Mouse (Mus musculus) hindbrain, embryonic 16.5 days (tissue): Measurements from ENCODE around the gene Vav2. TPM values are rescaled to one million over a fixed set of nuclear protein-coding genes. Genes with fewer than 3 reads are reported as not detected.

Experiments used
- ATAC-seq: fragments of 200-750 bp; cut with Nextera tagmentation; 2 replicates; pipeline ENCODE4 v1.8.0; 2017; ENCODE audit warnings: moderate TSS enrichment, moderate library complexity
- H3K27ac ChIP-seq: fragments of 300-500 bp; sonication (generic); 2 replicates; pipeline ENCODE4 v1.5.1; 2014; ENCODE audit warnings: low read depth, mild to moderate bottlenecking, control low read depth, low read length, moderate library complexity
- H3K27me3 ChIP-seq: fragments of 300-500 bp; sonication (generic); replicated peaks from 2 replicates; pipeline ENCODE4 v1.6.1; 2014; ENCODE audit warnings: low read length; ENCODE audit not compliant: control insufficient read depth, insufficient read depth
- H3K36me3 ChIP-seq: fragments of 300-500 bp; sonication (generic); 2 replicates; pipeline ENCODE4 v1.6.1; 2014; ENCODE audit warnings: mild to moderate bottlenecking, low read length, moderate library complexity, mixed read lengths; ENCODE audit not compliant: control insufficient read depth, insufficient read depth
- H3K4me1 ChIP-seq: fragments of 300-500 bp; sonication (generic); 2 replicates; pipeline ENCODE4 v1.6.1; 2014; ENCODE audit warnings: low read depth, low read length; ENCODE audit not compliant: control insufficient read depth, insufficient read depth
- H3K4me2 ChIP-seq: fragments of 300-500 bp; sonication (generic); 2 replicates; pipeline ENCODE4 v1.6.1; 2014; ENCODE audit warnings: mild to moderate bottlenecking, low read length, control low read depth, moderate library complexity
- H3K4me3 ChIP-seq: fragments of 300-500 bp; sonication (generic); 2 replicates; pipeline ENCODE4 v1.5.1; 2014; ENCODE audit warnings: mild to moderate bottlenecking, low read length, control low read depth, moderate library complexity
- H3K9ac ChIP-seq: fragments of 300-500 bp; sonication (generic); 2 replicates; pipeline ENCODE4 v1.6.1; 2014; ENCODE audit warnings: low read depth, mild to moderate bottlenecking, control low read depth, low read length, moderate library complexity
- H3K9me3 ChIP-seq: fragments of 300-500 bp; sonication (generic); 2 replicates; pipeline ENCODE4 v1.6.1; 2014; ENCODE audit warnings: mild to moderate bottlenecking, low read length, moderate library complexity; ENCODE audit not compliant: control insufficient read depth
- whole genome bisulfite sequencing: fragments of 180-500 bp; shearing (Covaris S2); extraction: QIAGEN DNeasy Blood & Tissue Kit; methylation state at CpG from one replicate; pipeline ENCODE4 v1.1.7; 2014; 5-methylcytosine and 5-hydroxymethylcytosine counted together
- polyA plus RNA-seq: library from polyadenylated mRNA; unstranded; fragments of >200 nt; fragmentation: Nextera tagmentation; extraction: Ambion mirVana; gene quantifications from 2 replicates; pipeline ENCODE4 v1.2.1, GENCODE M21; 2015

Vav2 gene
- polyA plus RNA-seq, 1 experiment from 2014 or later: 10.4 TPM

DNA sequence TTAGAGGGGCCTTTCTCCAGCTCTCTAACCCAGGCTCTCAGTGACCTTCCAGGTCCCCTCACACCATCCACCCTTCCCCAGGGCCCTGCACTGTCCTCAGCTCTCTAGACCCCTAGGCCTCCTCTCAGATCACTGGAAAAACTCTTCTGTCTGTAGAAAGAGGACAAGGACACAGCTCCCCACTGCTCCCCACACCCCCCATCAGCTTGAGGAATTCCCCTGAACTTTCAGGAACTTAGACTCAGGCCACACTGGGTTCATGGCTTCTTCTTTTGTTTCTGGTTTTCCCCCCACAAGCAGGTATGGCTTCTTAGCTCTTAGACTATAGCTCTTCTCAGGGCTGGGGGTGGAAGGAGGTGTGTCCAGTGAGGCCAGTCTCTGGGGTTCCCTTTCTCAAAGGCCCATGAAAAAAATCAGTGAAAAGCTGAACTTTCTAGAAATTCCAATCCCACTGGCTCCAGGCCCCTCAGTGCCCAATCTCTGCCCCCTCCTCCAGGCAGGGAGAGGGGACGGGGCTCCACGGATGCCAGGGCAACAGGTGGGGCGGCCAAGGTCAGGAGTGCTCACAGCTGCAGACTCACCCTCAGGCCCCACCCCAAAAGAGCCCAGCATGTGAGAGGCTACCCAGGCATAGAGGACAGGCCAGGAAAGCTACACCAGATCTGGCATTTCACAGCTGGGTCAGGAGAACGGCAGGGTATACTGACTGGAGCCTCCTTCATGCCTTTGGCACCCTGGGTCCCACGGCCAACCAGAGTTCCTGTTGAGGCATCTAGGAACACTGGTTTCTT, 21.5 kb downstream of the Vav2 start:
- H3K4me2 ChIP-seq: no peak overlapping the region
- no peak for ATAC-seq
- no peaks in the 10 kb centered on the region for H3K27me3 ChIP-seq
- H3K4me1 ChIP-seq: peaks cover 8% of the 10 kb centered on the region
- no peak overlapping the region for H3K27ac ChIP-seq
- no peaks in the 10 kb centered on the region for H3K9me3 ChIP-seq
- no peaks in the 10 kb centered on the region for H3K36me3 ChIP-seq
- no peak overlapping the region for H3K4me3 ChIP-seq
- no peak overlapping the region for H3K9ac ChIP-seq
- WGBS: 63% methylated on average over 5 of the region's 5 CpGs

DNA sequence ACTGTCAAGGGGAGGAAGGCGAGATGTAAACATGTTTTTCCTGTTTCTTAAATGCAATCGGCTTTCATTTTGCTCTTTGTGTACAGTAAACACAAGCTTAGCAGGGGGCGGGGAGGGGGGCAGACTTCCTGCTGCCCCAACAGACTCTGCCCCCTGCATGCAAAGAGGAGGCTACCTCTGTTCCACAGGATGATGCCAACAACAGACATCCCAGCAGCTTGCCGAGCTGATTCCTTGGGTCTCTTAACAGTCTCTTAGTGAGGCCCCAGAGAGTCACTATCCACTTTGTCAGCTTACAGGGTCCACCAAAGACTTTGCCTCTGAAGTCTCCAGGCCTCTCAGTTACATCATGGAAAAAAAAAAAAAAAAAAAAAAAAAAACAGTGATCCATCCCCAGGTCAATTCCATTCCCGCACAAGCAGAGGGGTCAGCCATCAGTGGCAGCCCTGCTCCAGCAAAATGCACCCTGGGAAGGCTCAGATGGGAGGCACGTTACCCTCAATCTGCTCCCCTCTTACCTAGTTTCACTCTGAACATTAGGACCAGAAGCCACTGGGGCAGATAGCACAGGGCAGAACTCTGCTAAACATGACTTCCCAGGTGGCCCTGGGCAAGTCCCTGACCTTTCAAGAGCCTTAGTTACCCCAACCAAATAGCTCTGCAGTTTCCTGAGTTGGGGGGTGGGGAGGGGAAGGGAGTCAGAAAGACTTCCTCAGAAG, 22.3 kb downstream of the Vav2 start:
- ATAC-seq: no peak
- Histone ChIP-seq H3K9ac (no peak overlapping the region), H3K4me2 (no peak overlapping the region), H3K27me3 (no peaks in the 10 kb centered on the region), H3K27ac (no peak overlapping the region), H3K4me3 (no peak overlapping the region), H3K9me3 (no peaks in the 10 kb centered on the region), H3K4me1 (peaks cover 8% of the 10 kb centered on the region), H3K36me3 (no peaks in the 10 kb centered on the region)
- 41% methylated on average over 6 of the region's 6 CpGs for WGBS

DNA sequence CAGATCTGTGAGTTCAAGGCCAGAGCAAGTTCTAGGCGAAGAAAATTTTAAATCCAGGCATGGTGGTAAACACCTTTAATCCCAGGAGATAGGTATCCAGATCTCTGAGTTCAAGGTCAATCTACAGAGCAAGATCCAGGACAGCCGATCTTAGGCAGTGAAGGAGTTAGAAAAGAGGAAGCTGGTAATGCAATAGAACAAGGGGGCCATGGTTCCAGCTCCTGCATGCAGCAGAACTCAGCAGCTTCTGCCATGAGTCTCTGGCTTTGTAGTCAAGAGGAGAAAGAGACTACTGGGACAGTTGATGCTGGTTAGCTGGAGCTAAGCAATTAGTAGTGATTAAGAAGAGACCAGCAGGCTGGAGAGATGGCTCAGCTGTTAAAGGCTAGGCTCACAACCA, 25.3 kb downstream of the Vav2 start:
- no peak for ATAC-seq
- no peak overlapping the region for H3K4me3 ChIP-seq
- H3K9ac ChIP-seq: no peak overlapping the region
- no peaks in the 10 kb centered on the region for H3K36me3 ChIP-seq
- H3K27ac ChIP-seq: no peak overlapping the region
- 97% methylated on average over 2 of the region's 2 CpGs for WGBS
- 0 out of 2 replicates have a peak, but pooled peaks cover 2% of the 10 kb centered on the region for H3K9me3 ChIP-seq
- H3K4me1 ChIP-seq: peaks cover 16% of the 10 kb centered on the region
- H3K4me2 ChIP-seq: no peak overlapping the region
- H3K27me3 ChIP-seq: no peaks in the 10 kb centered on the region

DNA sequence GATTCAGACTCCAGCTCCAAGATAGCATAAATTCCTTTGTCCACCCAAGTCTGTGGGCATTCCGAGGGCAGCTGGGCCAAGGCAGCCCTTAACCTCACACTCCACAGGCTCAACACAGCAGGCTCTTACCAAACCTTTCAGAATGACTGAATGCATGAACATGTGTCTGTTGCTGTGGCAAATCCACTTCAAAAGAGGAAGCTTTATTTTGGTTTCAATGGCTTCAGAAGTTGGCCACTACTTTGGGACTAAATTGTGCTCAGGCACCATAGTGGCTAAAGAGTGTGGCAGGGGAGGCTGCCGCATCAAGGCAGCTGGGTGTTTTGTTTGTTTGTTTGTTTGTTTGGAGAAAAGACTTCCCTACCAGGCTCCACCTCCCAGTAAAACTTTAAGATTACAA, 26.8 kb downstream of the Vav2 start:
- 0 out of 2 replicates have a peak, but pooled peaks cover 2% of the 10 kb centered on the region for H3K9me3 ChIP-seq
- no peaks in the 10 kb centered on the region for H3K27me3 ChIP-seq
- peaks cover 28% of the 10 kb centered on the region for H3K4me1 ChIP-seq
- WGBS: 81% methylated on average over 2 of the region's 2 CpGs
- ATAC-seq: no peak
- no peak overlapping the region for H3K9ac ChIP-seq
- H3K36me3 ChIP-seq: no peaks in the 10 kb centered on the region
- no peak overlapping the region for H3K4me2 ChIP-seq
- H3K27ac ChIP-seq: no peak overlapping the region
- no peak overlapping the region for H3K4me3 ChIP-seq

DNA sequence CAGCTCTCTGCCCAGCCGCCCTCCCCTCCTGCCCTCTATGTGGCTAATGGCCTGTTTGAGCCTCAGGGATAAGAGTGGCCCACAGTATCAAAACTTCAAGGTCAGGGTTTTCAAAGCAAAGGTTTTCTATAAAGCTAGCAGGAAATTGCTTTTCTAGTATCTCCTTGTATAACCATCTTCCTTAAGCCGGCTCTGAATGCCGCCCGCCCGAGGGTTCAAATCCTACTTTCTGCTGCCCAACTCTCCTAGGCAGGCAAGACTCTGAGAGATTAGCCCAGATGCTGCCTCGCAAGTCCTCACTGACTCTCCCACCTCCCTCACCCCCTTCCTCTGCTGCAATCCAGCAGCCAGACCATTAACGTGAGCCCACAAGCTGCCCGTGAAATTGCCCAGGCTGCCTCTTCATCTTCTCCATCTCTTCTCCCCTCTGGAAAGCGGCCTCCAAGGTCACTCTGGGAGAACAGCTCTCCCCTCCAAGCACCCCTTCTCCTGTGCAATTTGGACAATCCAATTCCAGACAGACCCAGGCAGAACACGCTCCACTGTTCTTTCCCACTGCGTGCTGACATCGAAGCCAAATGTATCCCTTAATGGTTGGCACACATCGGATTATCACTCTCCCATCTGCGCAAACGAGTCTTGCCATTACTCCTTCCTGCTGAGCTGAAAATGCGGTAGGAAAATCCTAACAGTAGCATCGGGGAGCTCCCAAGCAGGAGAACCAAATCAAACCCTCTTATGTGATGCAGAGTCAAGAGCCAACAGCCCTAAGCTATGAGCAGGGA, 30.0 kb downstream of the Vav2 start:
- Histone ChIP-seq H3K9me3 (0 out of 2 replicates have a peak, but pooled peaks cover 2% of the 10 kb centered on the region), H3K9ac (peak overlapping the region; percentile 19; the same call in 1 of the 2 replicates), H3K27ac (peak overlapping the region; percentile 66), H3K36me3 (no peaks in the 10 kb centered on the region), H3K4me2 (peak overlapping the region; percentile 10; the same call in 1 of the 2 replicates), H3K4me3 (no peak overlapping the region), H3K27me3 (no peaks in the 10 kb centered on the region), H3K4me1 (peaks cover 37% of the 10 kb centered on the region)
- 50% methylated on average over 17 of the region's 17 CpGs for WGBS
- peak; percentile 37; the same call in 1 of the 2 replicates for ATAC-seq

DNA sequence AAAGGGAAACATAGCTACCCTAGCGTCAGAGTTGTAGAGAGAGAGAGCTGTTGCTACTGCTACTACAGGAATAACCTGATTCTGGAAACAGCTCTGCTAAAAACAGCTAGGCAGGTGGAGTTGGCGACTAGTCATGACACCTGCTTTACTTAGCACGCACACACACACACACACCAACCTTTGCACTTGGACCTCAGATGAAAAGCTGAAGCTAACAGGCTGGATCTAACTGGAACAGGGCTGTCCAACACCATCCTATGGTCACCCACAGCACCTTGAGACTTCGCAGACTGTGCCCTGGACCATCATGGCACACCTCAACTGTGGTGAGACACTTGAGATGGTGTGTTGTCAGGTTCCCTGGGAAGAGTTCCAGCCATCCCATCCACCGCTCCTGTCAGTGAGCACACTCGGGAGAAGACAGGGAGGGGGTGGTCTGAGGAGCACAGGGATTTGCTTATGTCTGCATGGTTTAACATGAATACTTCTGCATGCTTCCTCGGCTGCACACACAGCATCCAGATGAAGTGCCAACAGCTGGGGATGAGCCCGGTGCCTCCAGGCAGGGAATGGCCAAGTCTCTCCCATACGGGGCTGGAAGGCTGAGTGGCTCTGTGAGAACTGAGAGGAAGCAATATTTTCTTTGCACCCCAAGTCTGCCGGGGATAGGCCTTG, 32.5 kb downstream of the Vav2 start:
- ATAC-seq: no peak

DNA sequence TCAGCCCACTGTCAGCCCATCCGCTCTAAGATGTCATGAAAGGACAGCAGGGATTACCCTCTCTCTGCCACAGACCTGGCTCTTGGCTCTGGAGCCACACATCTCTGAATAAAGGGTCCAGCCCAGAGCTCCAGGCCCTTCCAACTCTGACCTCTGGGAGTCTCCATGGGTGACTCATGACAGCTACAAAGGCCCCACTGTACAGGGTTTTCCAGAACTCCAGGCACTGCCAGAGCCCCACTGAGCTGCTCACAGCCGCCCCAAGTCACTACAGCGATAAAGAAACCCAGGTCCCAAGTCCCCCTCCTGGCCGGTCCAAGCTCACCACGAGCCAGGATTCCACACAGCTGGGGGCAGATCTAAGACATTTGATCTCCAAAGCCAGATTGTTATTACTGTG, 34.6 kb downstream of the Vav2 start:
- WGBS: 44% methylated on average over 5 of the region's 5 CpGs
- Histone ChIP-seq H3K27ac (no peak overlapping the region), H3K4me2 (no peak overlapping the region), H3K4me3 (no peak overlapping the region), H3K9ac (no peak overlapping the region), H3K36me3 (no peaks in the 10 kb centered on the region), H3K27me3 (no peaks in the 10 kb centered on the region), H3K9me3 (no peaks in the 10 kb centered on the region), H3K4me1 (peaks cover 40% of the 10 kb centered on the region)
- no peak for ATAC-seq

More for the DNA sequence above, 32.5 kb downstream of the Vav2 start:
- Histone ChIP-seq H3K9me3 (0 out of 2 replicates have a peak, but pooled peaks cover 2% of the 10 kb centered on the region), H3K4me1 (peaks cover 45% of the 10 kb centered on the region), H3K4me2 (no peak overlapping the region), H3K36me3 (no peaks in the 10 kb centered on the region), H3K27ac (peak overlapping the region; percentile 20; the same call in 1 of the 2 replicates), H3K27me3 (no peaks in the 10 kb centered on the region), H3K9ac (peak overlapping the region; percentile 38), H3K4me3 (no peak overlapping the region)
- WGBS: 47% methylated on average over 10 of the region's 10 CpGs

DNA sequence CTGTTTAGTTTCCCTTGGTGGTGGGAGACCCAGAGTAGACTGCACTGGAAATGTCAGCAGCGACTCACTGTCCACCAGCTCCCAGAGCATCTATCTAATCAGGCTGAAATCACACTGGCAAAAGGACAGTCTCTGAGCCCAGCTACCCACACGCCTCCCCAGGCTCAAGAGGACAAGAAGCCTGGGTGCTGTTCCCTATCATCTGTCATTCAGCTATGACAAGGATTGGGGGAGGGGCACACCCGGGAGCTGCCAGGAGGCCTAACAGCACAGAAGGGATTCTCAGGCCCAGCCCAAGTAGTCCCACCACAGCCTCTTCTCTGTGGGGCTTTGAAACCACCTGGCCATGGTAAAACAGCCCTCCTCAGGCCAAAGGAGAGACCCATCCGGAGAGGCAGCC, 36.1 kb downstream of the Vav2 start:
- Histone ChIP-seq H3K4me1 (peaks cover 27% of the 10 kb centered on the region), H3K27me3 (no peaks in the 10 kb centered on the region), H3K9me3 (no peaks in the 10 kb centered on the region), H3K4me2 (no peak overlapping the region), H3K4me3 (no peak overlapping the region), H3K9ac (no peak overlapping the region), H3K36me3 (no peaks in the 10 kb centered on the region), H3K27ac (no peak overlapping the region)
- WGBS: 60% methylated on average over 4 of the region's 4 CpGs
- ATAC-seq: no peak
